Comparison of ENCODE assay signal across 8 mouse cellular contexts in genomic region chr7:141167901-141168517, GRCm38 (mm10). TPM values are rescaled to one million over a fixed set of nuclear protein-coding genes. Genes with fewer than 3 reads are reported as not detected.
DNase-seq lines count a peak whose midpoint lies in the region; ATAC-seq lines count a peak whose summit lies in the region.

No protein-coding gene starts in this region.

- H3K4me1 ChIP-seq in forebrain, embryonic 15.5 days, result peaks cover 19% of the 10 kb centered on the region
- peaks cover 20% of the 10 kb centered on the region for H3K4me1 ChIP-seq in neural tube, embryonic 15.5 days

- peak; percentile 35 to 47 for DNase-seq in cerebellum, postnatal 10 days
- no peak for DNase-seq in cerebellum, postnatal 25 days
- peak; percentile 75 for DNase-seq in adrenal gland, postnatal 10 days
- peak; percentile 42 for DNase-seq in induced T-regulatory cell, adult 2 months (ENCODE audit: low read depth)
- DNase-seq in lung, adult 18-20 months, result peak; percentile 53 to 65
- DNase-seq in spleen, adult 18-20 months, result no peak

- no peak overlapping the region for H3K27ac ChIP-seq in forebrain, embryonic 15.5 days (replicated peaks)
- H3K27ac ChIP-seq in neural tube, embryonic 15.5 days (replicated peaks), result 0 out of 2 replicates have a peak overlapping the region, but pooled peaks have one; percentile 4

- H3K9ac ChIP-seq in forebrain, embryonic 15.5 days (replicated peaks), result peak overlapping the region; percentile 37
- H3K9ac ChIP-seq in neural tube, embryonic 15.5 days (replicated peaks), result peak overlapping the region; percentile 47

- H3K9me3 ChIP-seq in forebrain, embryonic 15.5 days, result no peaks in the 10 kb centered on the region
- H3K9me3 ChIP-seq in neural tube, embryonic 15.5 days (replicated peaks), result no peaks in the 10 kb centered on the region

- peak overlapping the region; percentile 34 for H3K4me3 ChIP-seq in forebrain, embryonic 15.5 days
- peak overlapping the region; percentile 37 for H3K4me3 ChIP-seq in neural tube, embryonic 15.5 days (replicated peaks)

- no peak for ATAC-seq in forebrain, embryonic 15.5 days (replicated peaks)
- no peak for ATAC-seq in neural tube, embryonic 15.5 days (ENCODE audit: low FRiP score)

- no peaks in the 10 kb centered on the region for H3K27me3 ChIP-seq in forebrain, embryonic 15.5 days
- no peaks in the 10 kb centered on the region for H3K27me3 ChIP-seq in neural tube, embryonic 15.5 days (replicated peaks)

- peak overlapping the region; percentile 43 for H3K4me2 ChIP-seq in forebrain, embryonic 15.5 days (replicated peaks)
- peak overlapping the region; percentile 54 for H3K4me2 ChIP-seq in neural tube, embryonic 15.5 days

- 18% methylated on average over 7 of the region's 7 CpGs for WGBS in forebrain, embryonic 15.5 days
- 17% methylated on average over 7 of the region's 7 CpGs for WGBS in neural tube, embryonic 15.5 days

- H3K36me3 ChIP-seq in forebrain, embryonic 15.5 days, result no peaks in the 10 kb centered on the region
- peaks cover 13% of the 10 kb centered on the region for H3K36me3 ChIP-seq in neural tube, embryonic 15.5 days

RNA-seq across cellular contexts. Expression of gene Rnh1, which starts 4.6 kb away (rescaled TPM):
- total RNA-seq in adrenal gland, postnatal 10 days (2021), result 100 to 1,000 TPM; 150 to 155 TPM
- polyA plus RNA-seq in forebrain, embryonic 15.5 days (2015; fragmentation: Nextera tagmentation; extraction: Ambion mirVana), result 42.3 and 44.0 TPM in 2 replicates
- 50.0 and 69.8 TPM in 2 replicates for polyA plus RNA-seq in neural tube, embryonic 15.5 days (2015; fragmentation: Nextera tagmentation; extraction: Ambion mirVana)

RNA-seq across cellular contexts. Expression of gene Hras, which starts 25.8 kb away (rescaled TPM):
- total RNA-seq in adrenal gland, postnatal 10 days (2021), result 10 to 100 TPM; 87.8 to 91.9 TPM
- polyA plus RNA-seq in forebrain, embryonic 15.5 days (2015; fragmentation: Nextera tagmentation; extraction: Ambion mirVana), result 126 and 127 TPM in 2 replicates
- polyA plus RNA-seq in neural tube, embryonic 15.5 days (2015; fragmentation: Nextera tagmentation; extraction: Ambion mirVana), result 166 and 188 TPM in 2 replicates

RNA-seq across cellular contexts. Expression of gene Lrrc56, which starts 25.9 kb away (rescaled TPM):
- total RNA-seq in adrenal gland, postnatal 10 days (2021), result 1 to 10 TPM; 6.8 to 8.6 TPM
- 10.3 and 12.7 TPM in 2 replicates for polyA plus RNA-seq in forebrain, embryonic 15.5 days (2015; fragmentation: Nextera tagmentation; extraction: Ambion mirVana)
- polyA plus RNA-seq in neural tube, embryonic 15.5 days (2015; fragmentation: Nextera tagmentation; extraction: Ambion mirVana), result 9.0 and 9.1 TPM in 2 replicates

RNA-seq across cellular contexts. Expression of gene Ptdss2, which starts 45.8 kb away (rescaled TPM):
- total RNA-seq in adrenal gland, postnatal 10 days (2021), result 10 to 100 TPM; 51.0 to 57.2 TPM
- polyA plus RNA-seq in forebrain, embryonic 15.5 days (2015; fragmentation: Nextera tagmentation; extraction: Ambion mirVana), result 74.5 TPM in 2 replicates
- 83.2 and 86.7 TPM in 2 replicates for polyA plus RNA-seq in neural tube, embryonic 15.5 days (2015; fragmentation: Nextera tagmentation; extraction: Ambion mirVana)

RNA-seq across cellular contexts. Expression of gene Lmntd2, which starts 45.9 kb away (rescaled TPM):
- under 1 TPM; 0.27 to 0.55 TPM for total RNA-seq in adrenal gland, postnatal 10 days (2021)
- 0.75 and 1.4 TPM in 2 replicates for polyA plus RNA-seq in forebrain, embryonic 15.5 days (2015; fragmentation: Nextera tagmentation; extraction: Ambion mirVana)
- 0.35 and 1.6 TPM in 2 replicates for polyA plus RNA-seq in neural tube, embryonic 15.5 days (2015; fragmentation: Nextera tagmentation; extraction: Ambion mirVana)

Comparison
In these comparisons a context has a peak if more than half of its experiments do, and no peak if none do; other contexts are left out.
1. DNase-seq: peak in cerebellum, postnatal 10 days (2 of 2), adrenal gland, postnatal 10 days (single experiment), induced T-regulatory cell, adult 2 months (single experiment) and lung, adult 18-20 months (2 of 2); none in cerebellum, postnatal 25 days (0 of 2) and spleen, adult 18-20 months (0 of 2).